Mouse (Mus musculus) hindlimb bud, embryonic 11.5 days (tissue): ENCODE data around the gene Plekha5.
"Not testable (repeated sequence)": the region's sequence is repeated elsewhere in the genome, so short reads cannot be mapped to it uniquely, and the experiment has no call there.

ENCODE experiments used
- DNase-seq: peaks from one replicate; pipeline ENCODE4 v3.0.0-alpha.2; 2012; ENCODE audit warnings: low read depth, low spot score; ENCODE audit errors: extremely low spot score

Plekha5 gene

GRCm38 (mm10) chr6:140570152-140570551 is 146.3 kb downstream of the Plekha5 start:
- no peak for DNase-seq

- no peak for DNase-seq
Measured at GRCm38 (mm10) chr6:140574943-140575342, 151.1 kb downstream of the Plekha5 start.

GRCm38 (mm10) chr6:140576133-140576532 is 152.3 kb downstream of the Plekha5 start:
- DNase-seq = no peak

- no peak for DNase-seq
Measured at GRCm38 (mm10) chr6:140576961-140577821, 153.3 kb downstream of the Plekha5 start.

- no peak for DNase-seq
Measured at GRCm38 (mm10) chr6:140577822-140578170, 153.9 kb downstream of the Plekha5 start.

- not testable (repeated sequence) for DNase-seq
Measured at GRCm38 (mm10) chr6:140578985-140579384, 155.1 kb downstream of the Plekha5 start.

GRCm38 (mm10) chr6:140580170-140580569 is 156.3 kb downstream of the Plekha5 start:
- no peak for DNase-seq

GRCm38 (mm10) chr6:140586714-140587259 is 162.9 kb downstream of the Plekha5 start:
- DNase-seq = no peak

GRCm38 (mm10) chr6:140591331-140591730 is 167.5 kb downstream of the Plekha5 start:
- no peak for DNase-seq

GRCm38 (mm10) chr6:140592713-140593112 is 168.9 kb downstream of the Plekha5 start:
- no peak for DNase-seq

- DNase-seq = no peak
Measured at GRCm38 (mm10) chr6:140593420-140594170, 169.7 kb downstream of the Plekha5 start.

- DNase-seq = not testable (repeated sequence)
Measured at GRCm38 (mm10) chr6:140595551-140595950, 171.7 kb downstream of the Plekha5 start.

- DNase-seq = no peak
Measured at GRCm38 (mm10) chr6:140597381-140598329, 173.8 kb downstream of the Plekha5 start.

GRCm38 (mm10) chr6:140598516-140598915 is 174.7 kb downstream of the Plekha5 start:
- DNase-seq = no peak

GRCm38 (mm10) chr6:140599337-140599736 is 175.5 kb downstream of the Plekha5 start:
- DNase-seq = no peak

- DNase-seq = not testable (repeated sequence)
Measured at GRCm38 (mm10) chr6:140600671-140601070, 176.8 kb downstream of the Plekha5 start.

- no peak for DNase-seq
Measured at GRCm38 (mm10) chr6:140601175-140601574, 177.3 kb downstream of the Plekha5 start.

- DNase-seq = no peak
Measured at GRCm38 (mm10) chr6:140603228-140603944, 179.5 kb downstream of the Plekha5 start.

- not testable (repeated sequence) for DNase-seq
Measured at GRCm38 (mm10) chr6:140605173-140605572, 181.3 kb downstream of the Plekha5 start.

- DNase-seq = no peak
Measured at GRCm38 (mm10) chr6:140605732-140606131, 181.9 kb downstream of the Plekha5 start.
